Mouse (Mus musculus) MEL (cell line): ENCODE results near the gene Crxos. TPM values are rescaled to one million over a fixed set of nuclear protein-coding genes. Genes with fewer than 3 reads are reported as not detected.

Experiments used
- DNase-seq: peaks from one replicate; pipeline ENCODE4 v3.0.0; 2011; ENCODE audit warnings: low read depth, low spot score
- H3K27ac ChIP-seq: 2 replicates; pipeline ENCODE4 v1.5.1; 2012; ENCODE audit warnings: low read depth, mild to moderate bottlenecking, control low read depth, low read length, moderate library complexity; ENCODE audit not compliant: control insufficient read depth
- H3K27me3 ChIP-seq, 2 experiments: fragments of 150-350 bp in 1 of 2; sonication (generic) in 1 of 2; 2 replicates each; pipeline ENCODE4 v1.6.1; 2012; ENCODE audit warnings: low read length in 2 of 2, mild to moderate bottlenecking in 2 of 2, improper control_type of control experiment in 1 of 2, moderate library complexity in 1 of 2; ENCODE audit not compliant: insufficient read depth in 2 of 2, control insufficient read depth in 1 of 2
- H3K36me3 ChIP-seq, 2 experiments: 2 replicates each; pipeline ENCODE4 v1.6.1; 2012 to 2014; ENCODE audit warnings: low read length in 2 of 2, improper control_type of control experiment in 1 of 2, inconsistent platforms in 1 of 2, mild to moderate bottlenecking in 1 of 2; ENCODE audit not compliant: insufficient read depth in 2 of 2, control insufficient read depth in 1 of 2
- H3K4me1 ChIP-seq, 2 experiments: fragments of 150-350 bp in 1 of 2; sonication (generic) in 1 of 2; 2 replicates each; pipeline ENCODE4 v1.6.1; 2012; ENCODE audit warnings: low read length in 2 of 2, improper control_type of control experiment in 1 of 2, mild to moderate bottlenecking in 1 of 2; ENCODE audit not compliant: insufficient read depth in 2 of 2, control insufficient read depth in 1 of 2
- H3K4me3 ChIP-seq, 2 experiments: fragments of 150-350 bp in 1 of 2; sonication (generic) in 1 of 2; 2 replicates each; pipeline ENCODE4 v1.5.1; 2012; ENCODE audit warnings: low read depth in 2 of 2, low read length in 2 of 2, mild to moderate bottlenecking in 2 of 2, moderate library complexity in 2 of 2, control low read depth in 1 of 2, improper control_type of control experiment in 1 of 2; ENCODE audit not compliant: control insufficient read depth in 1 of 2, insufficient read depth in 1 of 2
- H3K79me2 ChIP-seq: 2 replicates; pipeline ENCODE4 v1.6.1; 2012; ENCODE audit warnings: mild to moderate bottlenecking, low read length, moderate library complexity; ENCODE audit not compliant: control insufficient read depth, poor library complexity, insufficient read depth
- H3K9ac ChIP-seq: 2 replicates; pipeline ENCODE4 v1.6.1; 2012; ENCODE audit warnings: low read depth, mild to moderate bottlenecking, control low read depth, low read length, moderate library complexity; ENCODE audit not compliant: control insufficient read depth, poor library complexity, severe bottlenecking
- H3K9me3 ChIP-seq: fragments of 150-350 bp; sonication (generic); replicated peaks from 2 replicates; pipeline ENCODE4 v1.6.1; 2012; ENCODE audit warnings: mild to moderate bottlenecking, low read length, improper control_type of control experiment, moderate library complexity; ENCODE audit not compliant: insufficient read depth
- EP300 ChIP-seq, 2 experiments: IDR thresholded peaks; 2 replicates each; pipeline ENCODE4 v1.6.1; 2011; ENCODE audit warnings: improper control_type of control experiment in 2 of 2, low read length in 2 of 2, low read depth in 1 of 2, mild to moderate bottlenecking in 1 of 2
- GATA1 ChIP-seq: IDR thresholded peaks from 2 replicates; pipeline ENCODE4 v1.6.1; 2011; ENCODE audit warnings: low read depth, low read length, improper control_type of control experiment
- JUND ChIP-seq: IDR thresholded peaks from 2 replicates; pipeline ENCODE4 v1.6.1; 2011; ENCODE audit warnings: low read depth, mild to moderate bottlenecking, improper control_type of control experiment, low read length
- NELFE ChIP-seq: IDR thresholded peaks from 2 replicates; pipeline ENCODE4 v1.6.1; 2011; ENCODE audit warnings: low read depth, low read length, improper control_type of control experiment
- NRF1 ChIP-seq: IDR thresholded peaks from 2 replicates; pipeline ENCODE4 v1.6.1; 2014; ENCODE audit warnings: low read depth, mild to moderate bottlenecking, inconsistent platforms, low read length, improper control_type of control experiment, moderate library complexity; ENCODE audit not compliant: poor library complexity, insufficient read depth, severe bottlenecking
- POLR2A ChIP-seq, 2 experiments: IDR thresholded peaks; 2 replicates each; pipeline ENCODE4 v1.6.1; 2011 to 2012; ENCODE audit warnings: low read length in 2 of 2, mild to moderate bottlenecking in 2 of 2, control low read depth in 1 of 2, improper control_type of control experiment in 1 of 2, low read depth in 1 of 2, moderate library complexity in 1 of 2; ENCODE audit not compliant: control insufficient read depth in 1 of 2, insufficient read depth in 1 of 2, poor library complexity in 1 of 2
- POLR2AphosphoS2 ChIP-seq: IDR thresholded peaks from 2 replicates; pipeline ENCODE4 v1.6.1; 2011; ENCODE audit warnings: low read length, improper control_type of control experiment
- POLR2AphosphoS5 ChIP-seq: IDR thresholded peaks from 2 replicates; pipeline ENCODE4 v1.6.1; 2012; ENCODE audit warnings: low read depth, borderline replicate concordance, mild to moderate bottlenecking, inconsistent platforms, low read length, moderate library complexity, mixed read lengths
- RCOR1 ChIP-seq: IDR thresholded peaks from 2 replicates; pipeline ENCODE4 v1.6.1; 2012; ENCODE audit warnings: low read depth, mild to moderate bottlenecking, inconsistent platforms, low read length, improper control_type of control experiment
- SMC3 ChIP-seq: IDR thresholded peaks from 2 replicates; pipeline ENCODE4 v1.6.1; 2011; ENCODE audit warnings: low read depth, low read length, improper control_type of control experiment
- TAL1 ChIP-seq: IDR thresholded peaks from 2 replicates; pipeline ENCODE4 v1.6.1; 2012; ENCODE audit warnings: mild to moderate bottlenecking, inconsistent platforms, low read length, moderate library complexity, mixed read lengths
- TBP ChIP-seq: IDR thresholded peaks from 2 replicates; pipeline ENCODE4 v1.8.0; 2011; ENCODE audit warnings: low read depth, low read length, improper control_type of control experiment
- TCF12 ChIP-seq: IDR thresholded peaks from 2 replicates; pipeline ENCODE4 v1.6.1; 2014; ENCODE audit warnings: low read depth, mild to moderate bottlenecking, inconsistent platforms, low read length, improper control_type of control experiment, moderate library complexity
- UBTF ChIP-seq: IDR thresholded peaks from 2 replicates; pipeline ENCODE4 v1.6.1; 2012; ENCODE audit warnings: low read depth, mild to moderate bottlenecking, inconsistent platforms, low read length, improper control_type of control experiment, moderate library complexity, borderline replicate concordance; ENCODE audit not compliant: insufficient read depth
- ZNF384 ChIP-seq: IDR thresholded peaks from 2 replicates; pipeline ENCODE4 v1.6.1; 2012; ENCODE audit warnings: low read depth, mild to moderate bottlenecking, inconsistent platforms, low read length, improper control_type of control experiment
- polyA plus RNA-seq, 2 experiments: library from polyadenylated mRNA; stranded (reverse) in 1 of 2; unstranded in 1 of 2; fragments of >175 nt in 1 of 2; fragments of >200 nt in 1 of 2; gene quantifications; 2 replicates each; pipeline versions ENCODE4 v1.2.1 to v1.2.4; 2012; ENCODE audit warnings: low replicate concordance in 2 of 2, low read depth in 1 of 2; ENCODE audit not compliant: insufficient read length in 2 of 2, insufficient read depth in 1 of 2, missing spikeins in 1 of 2
- total RNA-seq: library from RNA; depleted of rRNA; stranded (reverse); fragments of 300-350 nt; gene quantifications from 2 replicates; pipeline ENCODE4 v1.2.3, GENCODE M21; 2012

The Crxos gene
- total and polyA plus RNA-seq, 3 experiments = 0.10 TPM; not detected in 2

DNA sequence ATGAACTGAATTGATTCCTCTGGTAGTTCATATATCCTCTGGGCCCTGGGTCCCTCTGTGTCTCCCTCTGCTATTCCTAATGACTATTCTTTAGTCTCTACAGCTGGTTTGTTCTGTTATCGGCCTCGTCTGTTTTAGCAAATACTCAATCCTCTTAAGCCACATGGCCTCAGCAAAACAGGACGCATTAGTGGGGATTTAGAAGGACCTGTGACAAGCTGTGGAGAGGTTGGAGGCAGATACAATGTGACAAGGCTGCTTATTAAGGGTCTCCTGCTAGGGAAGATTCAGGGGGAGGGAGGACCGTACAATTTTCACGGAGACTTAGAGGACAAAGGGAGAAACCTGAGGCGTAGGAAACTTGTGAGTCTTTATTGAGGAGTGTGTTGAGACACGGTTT is 23.4 kb downstream of the Crxos start:
- Histone ChIP-seq H3K27me3 (0 out of 4 replicates have a peak, but pooled peaks cover 0 to 2% of the 10 kb centered on the region in 2 experiments), H3K36me3 (peaks cover 0 to 3% of the 10 kb centered on the region in 2 experiments; a peak in 1 of 4 replicates), H3K9me3 (no peaks in the 10 kb centered on the region; the same call in 1 of the 2 replicates), H3K9ac (no peak overlapping the region), H3K27ac (no peak overlapping the region), H3K4me3 (no peak overlapping the region), H3K4me1 (peaks cover 0 to 4% of the 10 kb centered on the region in 2 experiments; a peak in 1 of 4 replicates), H3K79me2 (no peaks in the 10 kb centered on the region)
- TF ChIP-seq POLR2AphosphoS5 (no peak), JUND (no peak), TAL1 (no peak), RCOR1 (no peak), TBP (no peak), ZNF384 (no peak), POLR2AphosphoS2 (no peak)
- no peak for DNase-seq

DNA sequence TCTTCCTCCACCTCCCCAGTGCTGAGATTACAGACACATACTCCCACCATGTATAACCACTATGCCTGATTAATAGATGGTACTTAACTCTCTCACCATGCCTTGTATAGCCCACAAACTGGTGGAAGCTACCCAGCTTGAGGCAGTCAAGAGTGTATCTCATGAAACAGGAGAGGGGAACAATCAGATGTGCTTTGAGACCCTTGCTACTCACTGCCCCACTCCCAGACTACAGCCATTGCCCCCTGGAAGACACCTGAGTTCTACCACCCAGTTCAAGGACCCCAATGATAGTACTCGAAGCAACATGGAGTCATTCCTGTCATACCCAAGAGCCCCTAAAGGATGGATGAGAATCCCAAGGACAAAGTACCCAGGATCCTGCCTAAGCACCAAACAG is 24.2 kb downstream of the Crxos start:
- Histone ChIP-seq H3K27me3 (0 out of 4 replicates have a peak, but pooled peaks cover 0 to 2% of the 10 kb centered on the region in 2 experiments), H3K9me3 (no peaks in the 10 kb centered on the region; the same call in 1 of the 2 replicates), H3K36me3 (peaks cover 0 to 3% of the 10 kb centered on the region in 2 experiments; a peak in 1 of 4 replicates), H3K27ac (no peak overlapping the region), H3K79me2 (no peaks in the 10 kb centered on the region), H3K9ac (no peak overlapping the region), H3K4me1 (no peaks in the 10 kb centered on the region), H3K4me3 (no peak overlapping the region)
- no peak for DNase-seq
- TF ChIP-seq JUND = no peak
- no peak for TF ChIP-seq ZNF384
- TF ChIP-seq UBTF = no peak
- TF ChIP-seq TCF12 = no peak
- TF ChIP-seq NELFE = no peak
- TF ChIP-seq SMC3 = no peak
- TF ChIP-seq RCOR1 = no peak
- no peak for TF ChIP-seq POLR2A (IDR thresholded peaks at IDR 0.05; ENCODE audit: control insufficient read depth in 1 of 2, insufficient read depth in 1 of 2, low read depth in 1 of 2, low read length in 2 of 2, poor library complexity in 1 of 2)
- no peak for TF ChIP-seq TAL1
- TF ChIP-seq TBP = no peak
- no peak for TF ChIP-seq EP300 (IDR thresholded peaks at IDR 0.05; ENCODE audit: low read depth in 1 of 2, low read length in 2 of 2)
- no peak for TF ChIP-seq NRF1
- no peak for TF ChIP-seq GATA1
- TF ChIP-seq, all 39 proteins: peak for 0
